Mouse (Mus musculus) megakaryocyte, embryonic 14.5 days (primary cell): ENCODE measurements around the gene 2010109A12Rik. TPM values are rescaled to one million over a fixed set of nuclear protein-coding genes. Genes with fewer than 3 reads are reported as not detected.

Experiments used
- H3K27me3 ChIP-seq: replicated peaks from 2 replicates; pipeline ENCODE3; 2012; ENCODE audit warnings: inconsistent platforms
- H3K36me3 ChIP-seq: replicated peaks from 2 replicates; pipeline ENCODE3; 2012; ENCODE audit warnings: low read length, inconsistent platforms, mixed read lengths
- H3K4me1 ChIP-seq: 2 replicates; pipeline ENCODE4 v1.6.1; 2012; ENCODE audit warnings: inconsistent platforms
- H3K4me3 ChIP-seq: replicated peaks from 2 replicates; pipeline ENCODE3; 2012; ENCODE audit warnings: moderate library complexity, mild to moderate bottlenecking, inconsistent platforms
- H3K9me3 ChIP-seq: 2 replicates; pipeline ENCODE4 v1.6.1; 2012; ENCODE audit warnings: inconsistent platforms
- FLI1 ChIP-seq: IDR thresholded peaks from 2 replicates; pipeline ENCODE4 v1.6.1; 2012; ENCODE audit warnings: low read length, inconsistent platforms, mixed read lengths
- GATA1 ChIP-seq: IDR thresholded peaks from 3 replicates; pipeline ENCODE4 v1.6.1; 2012; ENCODE audit warnings: mixed read lengths, low read length, inconsistent platforms, borderline replicate concordance
- polyA plus RNA-seq: library from polyadenylated mRNA; stranded (reverse); fragments of >175 nt; gene quantifications from 2 replicates; pipeline ENCODE4 v1.2.3, GENCODE M21; 2012; ENCODE audit warnings: low replicate concordance; ENCODE audit not compliant: insufficient read depth

The 2010109A12Rik gene
- polyA plus RNA-seq, 1 experiment = 1.1 TPM

DNA sequence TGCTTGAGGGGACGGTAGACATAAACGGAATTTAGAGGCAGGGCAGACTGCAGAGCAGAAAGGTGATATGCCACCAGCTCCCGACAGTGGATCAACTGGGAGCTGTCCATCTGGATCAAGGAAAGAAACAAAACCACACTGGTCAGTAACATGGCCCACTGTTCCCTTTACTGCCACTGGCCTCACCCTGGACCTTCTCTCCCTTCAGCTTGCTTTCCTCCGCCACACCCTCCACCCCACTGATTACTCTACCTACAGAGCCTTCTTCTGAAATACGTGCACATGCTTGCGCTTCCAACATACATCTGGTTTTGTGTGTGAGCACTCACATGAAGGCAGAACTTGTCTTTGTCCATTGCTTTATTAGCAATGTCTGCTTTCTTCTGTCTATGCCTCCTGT is 23.0 kb upstream of the 2010109A12Rik start:
- Histone ChIP-seq H3K36me3 (peaks cover 88% of the 10 kb centered on the region), H3K4me1 (peaks cover 12% of the 10 kb centered on the region; the same call in 1 of the 2 replicates), H3K27me3 (no peaks in the 10 kb centered on the region), H3K9me3 (no peaks in the 10 kb centered on the region), H3K4me3 (no peak overlapping the region)
- no peak for TF ChIP-seq FLI1
- TF ChIP-seq GATA1 = no peak

- TF ChIP-seq GATA1 = no peak
- no peak for TF ChIP-seq FLI1
- Histone ChIP-seq H3K4me3 (peak overlapping the region; percentile 11), H3K36me3 (peaks cover 88% of the 10 kb centered on the region), H3K4me1 (peaks cover 9% of the 10 kb centered on the region; the same call in 1 of the 2 replicates), H3K9me3 (no peaks in the 10 kb centered on the region), H3K27me3 (no peaks in the 10 kb centered on the region)
Measured at GRCm38 (mm10) chr5:93184548-93184947, 21.8 kb upstream of the 2010109A12Rik start.

DNA sequence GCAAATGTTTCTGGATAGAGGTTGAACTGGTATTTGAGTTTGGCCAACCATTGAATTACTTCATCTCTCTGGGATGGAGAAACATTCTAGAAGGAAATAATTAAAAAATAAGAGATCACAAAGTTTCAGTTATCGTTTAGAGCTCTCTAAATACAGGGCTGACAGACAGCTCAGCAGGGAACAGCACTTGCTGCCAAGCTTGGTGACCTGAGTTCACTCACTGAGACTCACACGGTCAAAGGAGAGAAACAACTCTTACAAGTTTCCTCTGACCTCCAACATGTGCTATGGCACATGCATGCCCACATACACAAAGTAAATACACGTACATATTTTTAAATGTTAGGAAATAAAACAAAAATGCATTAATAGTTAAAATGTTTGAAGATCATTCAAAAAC is 16.7 kb upstream of the 2010109A12Rik start:
- H3K4me1 ChIP-seq = peaks cover 26% of the 10 kb centered on the region
- TF ChIP-seq GATA1 (no peak), FLI1 (no peak)
- H3K9me3 ChIP-seq = no peaks in the 10 kb centered on the region
- H3K36me3 ChIP-seq = peaks cover 86% of the 10 kb centered on the region
- no peaks in the 10 kb centered on the region for H3K27me3 ChIP-seq
- H3K4me3 ChIP-seq = no peak overlapping the region

DNA sequence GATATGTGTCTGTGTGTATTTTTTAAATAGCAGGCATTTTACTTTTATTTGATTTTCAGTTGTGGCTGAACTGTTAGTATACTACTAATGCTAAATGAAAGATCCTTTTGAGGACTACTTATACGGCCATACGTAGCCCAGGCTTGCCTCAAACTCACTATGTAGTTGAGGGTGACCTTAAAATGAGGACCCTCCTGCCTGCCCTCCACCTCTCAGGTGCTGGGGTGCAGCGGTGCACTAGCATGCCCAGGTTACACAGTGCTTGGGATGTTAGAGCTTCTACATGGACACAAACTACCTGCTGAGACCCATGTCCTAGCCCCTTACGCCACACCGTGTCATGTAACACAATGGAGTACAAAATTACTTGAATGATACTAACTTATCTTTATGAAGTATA is 15.9 kb upstream of the 2010109A12Rik start:
- H3K4me3 ChIP-seq = no peak overlapping the region
- H3K27me3 ChIP-seq = no peaks in the 10 kb centered on the region
- peaks cover 30% of the 10 kb centered on the region for H3K4me1 ChIP-seq
- H3K9me3 ChIP-seq = no peaks in the 10 kb centered on the region
- TF ChIP-seq FLI1 (no peak), GATA1 (no peak)
- H3K36me3 ChIP-seq = peaks cover 85% of the 10 kb centered on the region

DNA sequence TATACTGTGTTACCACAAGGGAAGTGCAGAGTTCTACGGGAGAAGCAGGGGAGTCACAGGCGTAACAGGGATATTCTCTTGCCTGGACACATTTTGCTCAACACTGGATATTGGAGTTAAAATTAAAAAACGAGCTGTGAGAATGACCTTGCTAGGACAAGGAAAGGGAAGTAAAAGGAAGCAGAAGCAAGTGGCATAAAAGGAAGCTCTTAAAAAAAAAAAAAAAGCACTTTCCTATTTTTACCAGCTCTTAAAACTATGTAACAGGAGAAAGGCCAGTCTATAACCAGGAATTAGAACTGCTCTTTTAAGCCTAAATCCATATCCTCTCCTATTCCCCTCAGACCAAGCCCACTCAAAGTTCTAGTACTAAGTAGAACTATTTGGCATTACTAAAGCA is 8.1 kb upstream of the 2010109A12Rik start:
- Histone ChIP-seq H3K27me3 (no peaks in the 10 kb centered on the region), H3K4me1 (peaks cover 60% of the 10 kb centered on the region), H3K9me3 (no peaks in the 10 kb centered on the region), H3K4me3 (no peak overlapping the region), H3K36me3 (peaks cover 90% of the 10 kb centered on the region)
- no peak for TF ChIP-seq GATA1
- no peak for TF ChIP-seq FLI1

DNA sequence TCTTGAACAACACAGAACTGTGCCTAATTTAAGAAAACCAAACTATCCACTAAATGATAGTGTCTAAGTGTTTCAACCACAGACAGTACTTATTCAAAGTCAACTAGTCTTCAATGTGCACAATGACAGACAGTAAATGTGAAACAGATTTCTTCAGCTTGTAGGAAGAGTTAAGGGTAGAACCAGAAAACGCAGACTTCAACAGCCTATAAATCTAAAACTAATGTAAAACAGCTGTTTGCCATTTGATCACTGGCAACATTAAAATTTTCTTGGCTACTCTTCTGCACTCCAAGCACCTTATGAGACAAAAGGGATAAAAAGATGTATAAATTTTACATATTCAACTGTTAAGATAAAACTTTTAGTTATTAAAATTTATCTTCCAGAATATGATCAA is 5.1 kb upstream of the 2010109A12Rik start:
- Histone ChIP-seq H3K4me3 (no peak overlapping the region), H3K4me1 (peaks cover 51% of the 10 kb centered on the region), H3K27me3 (no peaks in the 10 kb centered on the region), H3K36me3 (peaks cover 73% of the 10 kb centered on the region), H3K9me3 (no peaks in the 10 kb centered on the region)
- TF ChIP-seq FLI1 = no peak

DNA sequence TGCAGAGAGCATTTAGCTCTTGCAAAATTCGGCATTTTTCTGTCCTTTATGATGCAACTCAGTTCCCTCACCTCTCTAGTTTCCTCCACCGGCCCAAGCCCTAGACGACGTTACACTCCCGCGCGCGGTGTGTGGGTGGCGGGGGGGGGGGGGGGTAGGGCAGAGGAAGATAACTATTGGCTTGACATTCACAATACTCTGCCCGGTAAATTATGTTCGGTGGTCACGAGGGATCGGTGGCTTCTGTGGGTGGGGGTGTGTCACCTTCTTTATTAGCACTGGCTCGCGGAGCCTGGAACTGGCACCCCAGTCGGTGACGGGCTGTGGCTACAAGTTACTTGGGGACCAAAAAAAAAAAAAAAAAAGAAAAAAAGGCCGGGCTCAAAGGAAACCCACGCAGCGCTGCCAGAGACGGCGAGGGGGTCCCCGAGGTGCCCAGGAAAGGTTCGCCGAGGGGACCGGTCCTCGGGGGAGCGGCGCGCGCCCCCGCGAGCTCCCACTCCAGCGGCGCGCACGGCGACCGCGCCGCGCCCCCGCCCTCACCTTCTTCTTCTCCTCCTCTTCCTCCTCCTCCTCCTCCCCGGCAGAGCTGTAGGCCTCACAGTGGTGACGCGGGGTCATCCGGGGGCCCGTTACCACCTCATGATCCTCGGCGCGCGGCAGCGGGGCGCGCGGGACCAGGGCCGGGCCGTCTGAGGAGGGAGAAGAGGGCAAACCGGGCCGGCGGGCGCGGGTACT is 778 bp upstream of the 2010109A12Rik start:
- peak overlapping the region; percentile 93 for H3K4me3 ChIP-seq
- TF ChIP-seq GATA1 (no peak), FLI1 (no peak)
- no peaks in the 10 kb centered on the region for H3K27me3 ChIP-seq
- peaks cover 30% of the 10 kb centered on the region for H3K36me3 ChIP-seq
- H3K4me1 ChIP-seq = peaks cover 37% of the 10 kb centered on the region
- no peaks in the 10 kb centered on the region for H3K9me3 ChIP-seq

DNA sequence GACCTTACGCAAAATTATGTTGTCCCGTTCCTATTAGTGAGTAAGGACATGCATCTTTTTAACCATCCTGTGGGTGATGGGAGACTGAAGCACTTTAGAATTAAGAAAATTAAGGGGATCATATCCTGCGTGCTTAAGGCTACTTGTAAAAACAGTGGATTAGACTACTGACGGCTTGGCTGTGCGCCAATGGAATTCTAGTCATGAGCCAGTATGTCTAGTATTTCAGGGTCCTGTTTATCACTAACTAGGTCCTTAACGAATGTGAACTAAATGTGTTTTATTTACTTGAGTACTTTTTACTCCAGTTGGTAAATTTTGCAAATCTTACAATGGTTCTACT is 659 bp downstream of the 2010109A12Rik start:
- H3K9me3 ChIP-seq = no peaks in the 10 kb centered on the region
- peaks cover 44% of the 10 kb centered on the region for H3K4me1 ChIP-seq
- no peaks in the 10 kb centered on the region for H3K27me3 ChIP-seq
- H3K4me3 ChIP-seq = peak overlapping the region; percentile 93
- TF ChIP-seq GATA1 (no peak), FLI1 (no peak)
- H3K36me3 ChIP-seq = peaks cover 16% of the 10 kb centered on the region

GRCm38 (mm10) chr5:93207555-93207954 is 1.2 kb downstream of the 2010109A12Rik start:
- Histone ChIP-seq H3K4me3 (peak overlapping the region; percentile 93), H3K36me3 (peaks cover 11% of the 10 kb centered on the region), H3K4me1 (peaks cover 47% of the 10 kb centered on the region), H3K9me3 (no peaks in the 10 kb centered on the region), H3K27me3 (no peaks in the 10 kb centered on the region)
- TF ChIP-seq FLI1 (no peak), GATA1 (no peak)

DNA sequence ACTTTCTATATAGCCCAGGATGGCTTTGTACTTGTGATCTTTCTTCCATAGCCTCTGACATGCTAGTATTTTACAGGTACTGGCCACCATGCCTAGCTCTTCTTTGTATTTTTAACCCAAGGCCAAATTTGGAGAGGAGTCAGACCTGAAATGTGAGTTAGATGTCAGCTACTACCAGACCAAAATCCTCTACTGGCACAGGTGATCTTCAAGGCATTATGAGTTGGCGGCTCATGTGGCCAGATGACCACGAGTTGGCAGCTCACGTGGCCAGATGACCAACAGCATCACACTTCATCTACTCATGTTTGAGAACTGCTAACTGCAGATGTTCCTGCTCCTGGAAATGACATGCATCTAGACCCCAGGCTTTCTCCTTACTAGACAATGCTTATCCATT is 12.1 kb downstream of the 2010109A12Rik start:
- TF ChIP-seq FLI1 (no peak), GATA1 (no peak)
- Histone ChIP-seq H3K9me3 (peaks cover 8% of the 10 kb centered on the region; the same call in 1 of the 2 replicates), H3K4me1 (peaks cover 19% of the 10 kb centered on the region)

More for the DNA sequence above, 12.1 kb downstream of the 2010109A12Rik start:
- Histone ChIP-seq H3K36me3 (no peaks in the 10 kb centered on the region), H3K27me3 (peaks cover 2% of the 10 kb centered on the region), H3K4me3 (no peak overlapping the region)
